Mouse (Mus musculus): ENCODE measurements at regions not wholly inside any gene's neighbourhood (a gene's known extent, or its start where the extent isn't known, plus 50 kb on each side); places are given as distances from the start of the nearest gene placed in this dataset.
A peak's percentile ranks its signal among the peaks of the same experiment; 100 is the strongest.

DNA sequence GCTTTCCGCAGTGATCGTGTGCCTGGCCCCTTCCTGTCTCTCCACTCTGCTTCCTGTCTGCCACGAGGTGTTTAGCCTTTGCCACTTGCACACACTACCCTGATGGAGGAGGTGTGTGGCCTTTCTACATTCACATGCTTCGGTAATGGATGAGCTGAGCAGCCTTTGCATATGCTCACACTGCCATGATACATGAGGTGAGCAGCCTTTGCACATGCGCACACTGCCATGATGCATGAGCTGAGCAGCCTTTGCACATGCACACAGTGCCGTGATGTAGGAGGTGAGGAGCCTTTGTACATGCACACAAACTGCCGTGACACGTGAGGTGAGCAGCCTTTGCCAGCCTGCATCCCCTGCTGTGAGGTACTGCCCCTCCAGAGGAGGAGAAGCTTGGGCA is 58.3 kb downstream of the Erv3 start:
- DNase-seq (ENCODE audit: low spot score in 2 of 2) = no peak

GRCm38 (mm10) chr2:131800126-131800894 is 59.2 kb downstream of the Erv3 start:
- no peak for DNase-seq (ENCODE audit: low spot score in 2 of 2)

DNA sequence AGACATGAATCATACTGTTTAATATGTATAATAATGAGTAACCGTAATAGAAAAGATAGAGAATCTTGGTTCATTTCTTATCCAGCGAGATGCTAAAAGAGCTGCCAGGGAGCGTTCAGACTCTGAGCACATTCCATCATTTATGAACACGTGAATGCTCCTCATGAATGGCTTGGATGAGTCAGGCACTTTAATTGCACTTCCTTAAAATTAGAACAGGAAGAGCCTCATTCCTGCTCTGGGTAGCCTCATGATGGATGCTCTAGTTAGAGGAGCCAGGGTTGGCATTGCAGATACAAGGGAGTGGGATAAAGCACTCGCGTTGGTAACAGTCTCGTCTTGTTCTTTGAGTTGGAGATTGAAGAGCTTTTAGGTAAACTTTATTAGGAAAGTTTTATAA is 60.1 kb downstream of the Erv3 start:
- no peak for DNase-seq (ENCODE audit: low spot score in 2 of 2)

DNA sequence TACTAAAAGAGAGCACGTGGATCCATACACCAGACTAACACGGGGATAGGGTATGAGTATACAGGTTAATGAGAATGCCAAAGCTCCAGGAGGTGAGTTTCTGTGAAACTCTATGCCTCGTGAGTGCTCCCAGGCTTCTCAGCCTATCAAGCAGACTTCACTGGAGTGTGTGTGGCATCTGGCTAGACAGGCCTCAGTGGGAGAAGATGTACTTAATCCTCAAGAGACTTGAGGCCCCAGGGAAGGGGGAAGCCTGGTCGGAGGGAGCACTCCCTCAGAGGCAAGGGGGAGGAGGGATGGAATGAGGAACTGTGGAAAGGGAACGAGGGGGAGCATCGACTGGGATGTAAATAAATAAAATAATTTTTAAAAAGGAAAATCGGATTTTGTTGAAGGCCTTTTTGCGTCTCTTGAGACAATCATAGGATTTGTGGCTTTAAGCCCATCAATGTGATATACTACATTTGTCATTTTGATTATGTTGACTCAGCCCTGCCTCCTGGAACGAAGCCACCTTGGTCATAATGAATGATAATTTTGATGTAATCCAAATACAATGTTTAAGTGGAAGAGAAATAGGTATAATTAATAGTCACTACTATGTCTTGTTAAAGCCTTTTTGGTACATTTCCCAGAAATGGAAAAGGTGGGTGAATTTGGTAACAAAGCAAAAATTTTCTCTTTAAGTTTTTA is 62.4 kb downstream of the Erv3 start:
- DNase-seq (ENCODE audit: low spot score in 2 of 2) = no peak

GRCm38 (mm10) chr2:131775381-131775780 is 84.2 kb downstream of the Erv3 start:
- DNase-seq (ENCODE audit: low spot score in 2 of 2) = peak in 1 of 2 experiments; percentile 17

- DNase-seq (ENCODE audit: low spot score in 2 of 2) = peak; percentile 41 to 68
Measured at GRCm38 (mm10) chr2:131773691-131774090, 85.9 kb downstream of the Erv3 start.

- no peak for DNase-seq (ENCODE audit: low spot score in 2 of 2)
Measured at GRCm38 (mm10) chr2:131772163-131772562, 87.4 kb downstream of the Erv3 start.

GRCm38 (mm10) chr2:131770852-131771251 is 88.7 kb downstream of the Erv3 start:
- DNase-seq (ENCODE audit: low spot score in 2 of 2) = peak; percentile 69 to 87

DNA sequence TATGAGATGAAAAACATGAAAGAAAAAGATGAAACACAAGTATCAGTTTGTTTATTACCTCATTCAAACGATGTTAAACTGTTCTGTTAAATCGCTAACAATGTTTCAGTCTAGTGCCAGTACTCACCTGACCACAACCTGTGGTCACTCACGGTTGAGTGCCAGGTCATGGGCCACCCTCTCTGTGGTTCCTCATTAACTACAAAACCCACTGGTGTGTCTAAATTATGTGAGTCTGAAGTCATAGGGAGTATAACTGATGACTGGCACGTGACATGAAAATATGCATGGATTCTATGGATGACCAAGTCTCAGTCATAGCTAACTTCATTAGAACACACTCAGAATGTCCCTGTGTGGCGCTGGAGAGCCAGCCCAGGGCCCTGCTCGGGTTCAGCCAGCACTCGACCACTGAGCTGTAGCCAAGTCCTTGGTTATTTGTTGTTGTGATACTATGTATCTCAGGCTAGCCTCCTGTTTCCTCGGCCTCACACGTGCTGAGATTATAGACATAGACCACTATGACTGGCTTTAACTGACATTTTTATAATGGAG is 89.8 kb downstream of the Erv3 start:
- no peak for DNase-seq (ENCODE audit: low spot score in 2 of 2)

DNA sequence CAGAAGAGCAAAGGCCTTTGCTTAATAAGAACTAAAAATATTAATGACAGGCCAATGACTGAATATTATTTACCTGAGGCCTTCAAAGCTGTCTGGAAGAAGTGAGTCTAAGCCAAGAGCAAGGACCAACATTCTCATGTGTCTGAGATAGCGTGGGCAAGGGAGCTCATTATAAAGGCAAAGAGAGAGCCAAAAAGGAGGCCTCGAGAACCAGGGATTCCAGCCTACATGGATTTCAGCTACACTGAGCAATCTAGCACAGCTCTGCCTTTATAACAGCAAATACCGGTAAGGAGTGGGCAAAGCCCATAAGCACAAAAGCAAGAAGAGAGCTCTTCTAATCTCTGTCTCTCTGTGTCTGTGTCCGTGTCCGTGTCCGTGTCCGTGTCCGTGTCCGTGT is 93.0 kb downstream of the Erv3 start:
- DNase-seq (ENCODE audit: low spot score in 2 of 2) = peak in 1 of 2 experiments; percentile 24

- no peak for DNase-seq (ENCODE audit: low spot score in 2 of 2)
Measured at GRCm38 (mm10) chr2:131761507-131761906, 98.0 kb downstream of the Erv3 start.

GRCm38 (mm10) chr2:131757183-131757903 is 102.2 kb downstream of the Erv3 start:
- no peak for DNase-seq (ENCODE audit: low spot score in 2 of 2)

GRCm38 (mm10) chr2:131755107-131755506 is 104.4 kb downstream of the Erv3 start:
- DNase-seq (ENCODE audit: low spot score in 2 of 2) = no peak

DNA sequence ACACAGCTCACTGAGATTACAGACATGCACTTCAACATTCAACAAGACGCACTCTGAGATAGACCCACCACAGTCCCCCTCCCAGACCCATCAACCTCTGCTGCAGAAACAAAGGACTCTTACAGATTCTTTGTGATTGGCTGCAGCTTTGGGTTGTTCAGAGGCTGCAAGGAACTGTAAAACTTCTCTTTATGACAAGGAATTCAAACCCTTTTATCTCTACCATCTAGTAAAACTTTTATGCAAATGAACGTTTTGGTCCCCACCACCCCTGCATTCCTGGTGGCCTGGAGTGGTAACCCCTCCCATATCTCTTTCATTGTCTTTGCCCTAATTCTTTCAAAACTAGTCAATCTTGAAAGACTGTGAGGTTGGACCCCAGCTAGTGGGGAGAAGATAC is 106.1 kb downstream of the Erv3 start:
- no peak for DNase-seq (ENCODE audit: low spot score in 2 of 2)

DNA sequence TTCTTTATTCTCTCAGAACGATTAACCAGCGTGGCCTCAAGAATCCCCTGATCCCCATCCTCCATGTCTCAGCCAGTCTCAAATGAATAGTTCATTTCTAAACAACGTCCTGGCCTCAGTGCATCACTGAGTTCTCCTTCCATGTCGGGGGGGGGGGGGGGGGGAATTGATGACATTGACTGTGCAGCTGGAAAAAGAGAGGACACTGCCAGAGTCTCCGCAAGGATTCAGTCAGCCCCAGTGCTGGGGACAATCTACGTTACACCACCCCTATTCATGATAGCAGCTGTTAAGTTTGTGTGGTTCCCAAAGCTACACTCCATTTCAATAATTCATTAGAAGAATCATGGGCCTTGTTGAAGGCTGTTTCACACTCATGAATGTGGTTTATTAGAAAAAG is 108.9 kb downstream of the Erv3 start:
- DNase-seq (ENCODE audit: low spot score in 2 of 2) = no peak

- DNase-seq (ENCODE audit: low spot score in 2 of 2) = no peak
Measured at GRCm38 (mm10) chr2:131750206-131750605, 109.3 kb downstream of the Erv3 start.

DNA sequence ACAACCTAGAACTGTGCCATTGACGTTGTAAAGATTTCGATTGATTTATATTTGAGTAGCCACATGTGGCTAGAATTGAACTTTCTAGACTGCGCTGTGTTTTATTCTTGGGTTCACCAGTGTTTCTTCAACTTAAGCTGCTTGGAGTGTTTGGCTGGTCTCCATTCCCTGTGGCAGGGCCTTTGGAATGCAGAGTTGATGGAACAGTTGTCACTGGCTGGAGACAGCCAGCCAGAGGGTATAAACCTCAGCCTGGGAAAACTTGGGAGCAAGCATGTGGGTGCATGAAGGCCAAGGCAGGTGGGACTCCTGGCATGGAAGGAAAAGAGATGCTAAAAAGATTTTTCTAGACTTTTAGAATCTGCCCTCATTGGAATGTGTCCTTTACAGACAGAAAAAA is 109.8 kb downstream of the Erv3 start:
- DNase-seq (ENCODE audit: low spot score in 2 of 2) = no peak

DNA sequence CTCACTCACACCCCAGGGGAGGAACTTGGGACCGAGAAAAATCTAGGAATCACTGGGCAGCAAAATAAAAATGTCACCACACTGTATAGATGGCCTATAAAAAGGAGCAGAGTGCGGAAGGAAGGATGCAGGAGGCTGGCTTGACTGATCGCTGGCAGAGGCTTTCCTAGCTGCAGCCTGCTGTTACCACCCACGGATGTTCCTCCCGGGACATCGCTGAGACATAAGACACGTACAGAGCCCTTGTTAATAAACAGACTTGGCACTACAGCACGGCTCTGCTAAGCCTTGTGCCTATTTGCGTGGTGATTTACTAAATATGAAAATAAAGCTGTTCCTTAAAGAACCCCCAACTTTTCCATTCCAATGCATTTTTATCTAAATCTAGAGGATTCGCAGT is 110.8 kb downstream of the Erv3 start:
- DNase-seq (ENCODE audit: low spot score in 2 of 2) = peak; percentile 76 to 84

DNA sequence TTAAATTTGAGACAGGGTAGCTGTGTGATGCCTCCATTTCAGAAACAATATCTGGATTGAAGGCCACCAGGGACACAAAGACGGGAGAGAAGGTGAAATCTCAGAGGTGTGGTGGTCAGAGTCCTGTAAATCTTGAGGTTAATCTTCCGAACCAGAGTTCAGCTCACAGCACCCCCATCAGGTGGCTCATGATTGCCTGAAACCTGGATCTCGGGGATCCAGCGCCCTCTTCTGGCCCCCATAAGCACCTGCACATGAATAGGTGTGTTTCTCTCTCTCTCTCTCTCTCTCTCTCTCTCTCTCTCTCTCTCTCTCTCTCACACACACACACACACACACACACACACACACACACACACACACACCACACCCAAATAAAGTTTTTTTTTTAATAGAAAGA is 111.8 kb downstream of the Erv3 start:
- DNase-seq (ENCODE audit: low spot score in 2 of 2) = no peak

DNA sequence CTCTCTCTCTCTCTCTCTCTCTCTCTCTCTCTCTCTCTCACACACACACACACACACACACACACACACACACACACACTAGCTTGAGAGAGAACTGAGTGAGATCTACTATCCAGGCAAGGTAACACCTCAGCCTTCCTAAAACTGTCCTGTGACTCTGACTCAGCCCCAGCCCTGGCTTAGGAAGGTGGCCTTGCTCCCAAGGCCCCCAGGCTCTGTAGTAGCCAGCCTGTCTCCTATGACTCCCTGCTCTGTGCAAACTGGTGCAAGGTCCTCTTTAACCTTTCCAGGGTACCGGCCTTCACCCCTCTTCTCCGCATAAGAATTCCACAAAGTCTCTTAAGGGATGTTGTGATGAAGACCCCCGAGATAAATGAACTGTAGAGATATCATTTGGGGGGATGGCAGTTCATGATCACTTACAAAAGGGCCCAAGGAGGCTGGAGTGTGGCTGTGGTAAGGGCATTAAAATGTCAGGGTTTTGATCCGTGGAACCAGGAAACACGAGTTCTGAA is 114.1 kb downstream of the Erv3 start:
- DNase-seq (ENCODE audit: low spot score in 2 of 2) = no peak

GRCm38 (mm10) chr2:131744957-131745356 is 114.6 kb downstream of the Erv3 start:
- no peak for DNase-seq (ENCODE audit: low spot score in 2 of 2)

DNA sequence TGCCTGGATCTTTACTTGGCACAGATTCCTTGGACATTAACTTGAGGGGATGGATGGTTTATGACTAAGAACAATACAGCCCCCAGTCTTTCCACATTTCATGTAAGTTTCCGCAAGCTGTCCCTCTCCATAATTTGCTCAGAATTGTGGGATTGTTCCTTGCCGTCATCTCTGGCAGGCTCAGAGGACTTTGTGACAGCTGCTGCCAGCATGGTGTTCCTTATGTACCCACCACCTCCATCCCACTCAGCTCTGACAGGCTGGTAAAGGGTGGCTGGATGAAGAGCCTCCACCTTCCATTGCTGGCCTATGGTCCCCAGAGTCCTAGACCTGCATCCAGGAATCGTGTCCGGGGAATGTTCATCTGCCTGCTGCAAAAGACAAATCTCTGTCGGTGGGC is 119.1 kb downstream of the Erv3 start:
- DNase-seq (ENCODE audit: low spot score in 2 of 2) = peak; percentile 31 to 40
